Mouse (Mus musculus) thymus, adult 2 months (tissue): ENCODE measurements at regions not wholly inside any gene's neighbourhood (a gene's known extent, or its start where the extent isn't known, plus 50 kb on each side); places are given as distances from the start of the nearest gene placed in this dataset.

Source experiments
- CTCF ChIP-seq: fragments of 200-500 bp; IDR thresholded peaks from 2 replicates; pipeline ENCODE4 v1.5.1; 2012; ENCODE audit warnings: mild to moderate bottlenecking, control low read depth, low read length, moderate library complexity, borderline replicate concordance; ENCODE audit not compliant: control insufficient read depth, poor library complexity, insufficient read depth; ENCODE audit errors: extremely low read depth
- POLR2A ChIP-seq: fragments of 200-500 bp; IDR thresholded peaks from 2 replicates; pipeline ENCODE4 v1.6.1; 2012; ENCODE audit warnings: mild to moderate bottlenecking, low read length, control low read depth, moderate library complexity; ENCODE audit not compliant: control insufficient read depth, poor library complexity, insufficient read depth; ENCODE audit errors: extremely low read depth

GRCm38 (mm10) chr8:8244599-8244998, 416.4 kb downstream of the Efnb2 start:
- no peak for TF ChIP-seq CTCF
- TF ChIP-seq POLR2A: no peak
